Mouse (Mus musculus): ENCODE results near the gene Kif13a.

Kif13a gene

GRCm38 (mm10) chr13:46835351-46835750, 94.3 kb downstream of the Kif13a start:
- no peak for DNase-seq (ENCODE audit: low read depth)

- no peak for DNase-seq (ENCODE audit: low read depth)
These were observed 94.9 kb downstream of the Kif13a start for GRCm38 (mm10) chr13:46834805-46835204.

GRCm38 (mm10) chr13:46833586-46833985, 96.1 kb downstream of the Kif13a start:
- no peak for DNase-seq (ENCODE audit: low read depth)

- DNase-seq (ENCODE audit: low read depth), result peak; percentile 30
These were observed 96.7 kb downstream of the Kif13a start for GRCm38 (mm10) chr13:46832956-46833355.

- no peak for DNase-seq (ENCODE audit: low read depth)
These were observed 106.4 kb downstream of the Kif13a start for GRCm38 (mm10) chr13:46823271-46823670.

- DNase-seq (ENCODE audit: low read depth), result no peak
These were observed 107.5 kb downstream of the Kif13a start for GRCm38 (mm10) chr13:46822200-46822599.

- DNase-seq (ENCODE audit: low read depth), result no peak
These were observed 109.9 kb downstream of the Kif13a start for GRCm38 (mm10) chr13:46819729-46820223.

GRCm38 (mm10) chr13:46819202-46819728, 110.4 kb downstream of the Kif13a start:
- DNase-seq (ENCODE audit: low read depth), result no peak

- DNase-seq (ENCODE audit: low read depth), result no peak
These were observed 111.3 kb downstream of the Kif13a start for GRCm38 (mm10) chr13:46818374-46818773.

- peak; percentile 39 for DNase-seq (ENCODE audit: low read depth)
These were observed 117.0 kb downstream of the Kif13a start for GRCm38 (mm10) chr13:46812648-46813184.

- no peak for DNase-seq (ENCODE audit: low read depth)
These were observed 118.0 kb downstream of the Kif13a start for GRCm38 (mm10) chr13:46811696-46812095.

GRCm38 (mm10) chr13:46810613-46811012, 119.1 kb downstream of the Kif13a start:
- no peak for DNase-seq (ENCODE audit: low read depth)

GRCm38 (mm10) chr13:46810098-46810497, 119.6 kb downstream of the Kif13a start:
- peak; percentile 64 for DNase-seq (ENCODE audit: low read depth)

GRCm38 (mm10) chr13:46807901-46808300, 121.8 kb downstream of the Kif13a start:
- no peak for DNase-seq (ENCODE audit: low read depth)

GRCm38 (mm10) chr13:46801196-46801595, 128.5 kb downstream of the Kif13a start:
- no peak for DNase-seq (ENCODE audit: low read depth)

GRCm38 (mm10) chr13:46798156-46798555, 131.5 kb downstream of the Kif13a start:
- peak; percentile 74 for DNase-seq (ENCODE audit: low read depth)

GRCm38 (mm10) chr13:46796381-46796780, 133.3 kb downstream of the Kif13a start:
- no peak for DNase-seq (ENCODE audit: low read depth)

- no peak for DNase-seq (ENCODE audit: low read depth)
These were observed 135.8 kb downstream of the Kif13a start for GRCm38 (mm10) chr13:46793824-46794223.

GRCm38 (mm10) chr13:46788452-46788851, 141.2 kb downstream of the Kif13a start:
- no peak for DNase-seq (ENCODE audit: low read depth)

- no peak for DNase-seq (ENCODE audit: low read depth)
These were observed 142.8 kb downstream of the Kif13a start for GRCm38 (mm10) chr13:46786836-46787235.

GRCm38 (mm10) chr13:46786064-46786561, 143.6 kb downstream of the Kif13a start:
- no peak for DNase-seq (ENCODE audit: low read depth)

GRCm38 (mm10) chr13:46780379-46780778, 149.3 kb downstream of the Kif13a start:
- DNase-seq (ENCODE audit: low read depth), result no peak

GRCm38 (mm10) chr13:46779831-46780230, 149.8 kb downstream of the Kif13a start:
- DNase-seq (ENCODE audit: low read depth), result no peak

- DNase-seq (ENCODE audit: low read depth), result no peak
These were observed 152.2 kb downstream of the Kif13a start for GRCm38 (mm10) chr13:46777461-46777860.

All from NIH3T3 (cell line).